Mouse (Mus musculus): ENCODE results near the gene Pip5k1c.

DNA sequence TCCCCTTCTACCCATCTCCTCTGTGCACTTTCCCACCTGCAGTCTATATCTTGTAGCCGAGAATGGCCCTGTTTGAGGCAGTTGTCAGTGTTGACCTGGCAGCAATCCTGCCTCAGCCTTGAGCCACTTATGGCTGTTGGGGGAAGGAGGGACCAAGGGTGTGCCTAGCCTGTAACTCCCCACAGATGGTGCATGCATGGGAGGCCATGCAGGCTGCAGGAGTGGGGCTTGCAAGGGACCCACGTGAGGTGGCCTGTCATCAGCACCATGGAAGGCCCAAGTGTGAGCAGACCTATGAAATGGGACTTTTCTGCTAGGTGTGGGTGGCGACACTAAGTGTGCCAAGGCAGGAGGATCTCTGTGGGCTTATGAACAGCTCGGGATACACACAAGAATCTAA, 72.3 kb downstream of the Pip5k1c start:
- no peak for TF ChIP-seq EP300 (optimal IDR thresholded peaks at IDR 0.05)
- no peak for TF ChIP-seq CTCF (IDR thresholded peaks at IDR 0.05; ENCODE audit: low read depth)

Data from stomach, postnatal 0 days (tissue).